Mouse (Mus musculus) limb, embryonic 10.5 days (tissue): ENCODE measurements around the gene Grap2. TPM values are rescaled to one million over a fixed set of nuclear protein-coding genes. Genes with fewer than 3 reads are reported as not detected.

Source experiments
- DNase-seq: peaks from one replicate; pipeline ENCODE4 v3.0.0-alpha.2; 2017; ENCODE audit warnings: low spot score
- H3K27ac ChIP-seq: fragments of 300-500 bp; sonication (generic); 2 replicates; pipeline ENCODE4 v1.5.1; 2016; ENCODE audit warnings: mild to moderate bottlenecking
- H3K27me3 ChIP-seq: fragments of 300-500 bp; sonication (generic); 2 replicates; pipeline ENCODE4 v1.6.1; 2016; ENCODE audit warnings: low read depth, mild to moderate bottlenecking; ENCODE audit not compliant: poor library complexity, severe bottlenecking
- H3K36me3 ChIP-seq: fragments of 300-500 bp; sonication (generic); 2 replicates; pipeline ENCODE4 v1.6.1; 2016; ENCODE audit warnings: mild to moderate bottlenecking, moderate library complexity
- H3K4me1 ChIP-seq: fragments of 300-500 bp; sonication (generic); 2 replicates; pipeline ENCODE4 v1.6.1; 2016
- H3K4me3 ChIP-seq: fragments of 300-500 bp; sonication (generic); 2 replicates; pipeline ENCODE4 v1.5.1; 2016; ENCODE audit warnings: mild to moderate bottlenecking, moderate library complexity
- H3K9me3 ChIP-seq: fragments of 300-500 bp; sonication (generic); replicated peaks from 2 replicates; pipeline ENCODE4 v1.6.1; 2016; ENCODE audit warnings: mild to moderate bottlenecking
- WGBS: fragments of 180-500 bp; shearing (Covaris S2); methylation state at CpG from one replicate; pipeline ENCODE4 v1.1.7; 2016; 5-methylcytosine and 5-hydroxymethylcytosine counted together
- polyA plus RNA-seq: library from polyadenylated mRNA; unstranded; fragments of >200 nt; fragmentation: Nextera tagmentation; extraction: Ambion mirVana; gene quantifications from 2 replicates; pipeline ENCODE4 v1.2.1, GENCODE M21; 2016

Gene Grap2
- 0.45 and 1.3 TPM in 2 replicates for polyA plus RNA-seq

DNA sequence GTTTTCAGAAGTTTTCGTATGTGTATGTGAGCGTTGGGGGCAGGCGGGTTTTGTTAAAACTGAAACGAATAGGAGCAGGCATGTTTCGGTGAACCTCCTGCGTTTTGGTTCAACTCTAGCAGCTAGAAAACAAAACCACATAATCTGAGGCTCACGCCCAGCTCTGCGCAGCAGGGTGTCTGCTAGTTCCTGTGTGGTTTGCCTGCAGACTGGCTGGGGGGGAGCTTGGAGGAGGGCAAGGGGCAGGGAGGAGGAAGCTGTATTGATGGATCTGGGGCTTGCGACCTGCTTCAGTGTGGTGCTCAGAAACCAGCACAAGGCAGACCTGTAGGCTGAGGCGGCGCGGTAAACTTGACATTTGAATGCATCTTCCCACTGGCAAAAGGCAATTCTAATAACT is at the start of gene Grap2:
Gene Grap2, plus strand, starts transcription at position 304 of the 400 bp plus-strand sequence.
- Histone ChIP-seq H3K4me3 (no peak within 1 kb of the TSS), H3K36me3 (no peaks in the 10 kb centered on the region), H3K4me1 (no peaks in the 10 kb centered on the region), H3K27ac (no peak within 1 kb of the TSS), H3K27me3 (peaks cover 61% of the 10 kb centered on the region), H3K9me3 (no peaks in the 10 kb centered on the region)
- DNase-seq: no peak
- 58% methylated on average over 12 of the region's 12 CpGs for WGBS

DNA sequence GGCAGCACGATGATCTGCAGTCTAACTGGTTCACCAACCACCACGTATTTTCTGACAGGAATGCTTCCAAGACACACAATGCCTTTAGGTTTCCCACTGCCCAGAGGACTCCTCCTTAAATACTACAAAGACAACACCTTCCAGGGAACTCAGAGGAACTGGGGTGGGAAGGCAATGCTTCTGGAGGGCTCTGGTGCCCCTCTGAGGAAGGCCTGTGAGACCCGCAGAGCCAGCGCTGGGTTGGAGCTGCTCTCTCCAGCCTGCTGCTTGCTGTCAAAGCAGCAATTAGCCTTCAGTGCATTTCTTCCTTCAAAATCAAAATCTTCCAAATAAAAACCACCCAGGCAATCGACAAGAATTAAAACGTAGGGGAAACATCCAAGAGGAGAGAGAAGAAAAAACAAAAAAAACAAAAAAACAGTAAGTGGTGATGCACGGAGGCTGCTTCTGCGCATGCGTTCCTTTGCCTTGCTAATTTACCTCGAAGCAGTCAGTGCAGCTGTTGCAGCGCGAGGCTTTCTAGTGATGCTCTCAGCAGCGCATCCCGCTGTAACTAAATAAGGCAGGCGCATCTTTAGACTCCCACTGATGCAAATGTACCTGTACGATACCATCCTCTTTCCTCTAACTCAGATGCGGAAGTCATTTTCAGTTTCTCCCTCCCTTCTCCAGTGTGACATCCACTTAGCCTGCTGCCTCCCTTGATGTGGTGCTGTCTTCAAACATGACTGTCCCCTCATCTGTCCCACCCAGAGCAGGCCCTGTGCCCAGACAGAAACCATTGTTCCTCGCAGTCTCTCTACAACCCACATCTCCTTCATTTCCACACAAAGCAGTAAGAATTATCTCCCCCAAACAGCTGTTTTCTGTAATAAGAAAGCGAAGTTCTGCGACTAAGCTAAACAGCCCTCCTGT is 42.2 kb upstream of the Grap2 start:
- H3K9me3 ChIP-seq: no peaks in the 10 kb centered on the region
- H3K36me3 ChIP-seq: no peaks in the 10 kb centered on the region
- peaks cover 9% of the 10 kb centered on the region for H3K4me1 ChIP-seq
- no peak overlapping the region for H3K27ac ChIP-seq
- 0 out of 2 replicates have a peak, but pooled peaks cover 14% of the 10 kb centered on the region for H3K27me3 ChIP-seq
- no peak overlapping the region for H3K4me3 ChIP-seq
- WGBS: 44% methylated on average over 20 of the region's 20 CpGs
- DNase-seq: no peak

DNA sequence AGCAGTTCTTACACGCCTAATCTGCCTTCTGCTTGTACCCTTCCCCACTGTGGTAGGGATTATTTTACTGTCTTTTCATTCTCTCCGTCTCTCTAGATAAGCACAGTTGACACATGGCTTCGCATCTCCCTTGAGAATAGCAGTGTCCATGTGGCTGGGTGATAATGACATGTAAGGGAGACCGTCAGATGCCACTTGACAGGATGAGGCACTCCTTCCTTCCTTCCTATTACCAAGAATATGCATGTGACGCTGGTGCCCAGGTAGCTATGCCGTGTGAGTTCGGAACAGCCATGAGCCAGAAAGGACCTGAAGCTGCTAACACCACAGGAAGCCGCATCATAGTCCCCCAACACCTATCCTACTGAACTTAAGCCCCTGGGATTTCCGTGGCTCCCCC is 41.4 kb upstream of the Grap2 start:
- no peak for DNase-seq
- Histone ChIP-seq H3K27ac (no peak overlapping the region), H3K36me3 (no peaks in the 10 kb centered on the region), H3K27me3 (0 out of 2 replicates have a peak, but pooled peaks cover 14% of the 10 kb centered on the region), H3K9me3 (no peaks in the 10 kb centered on the region), H3K4me1 (peaks cover 9% of the 10 kb centered on the region), H3K4me3 (no peak overlapping the region)
- WGBS: 86% methylated on average over 9 of the region's 9 CpGs

DNA sequence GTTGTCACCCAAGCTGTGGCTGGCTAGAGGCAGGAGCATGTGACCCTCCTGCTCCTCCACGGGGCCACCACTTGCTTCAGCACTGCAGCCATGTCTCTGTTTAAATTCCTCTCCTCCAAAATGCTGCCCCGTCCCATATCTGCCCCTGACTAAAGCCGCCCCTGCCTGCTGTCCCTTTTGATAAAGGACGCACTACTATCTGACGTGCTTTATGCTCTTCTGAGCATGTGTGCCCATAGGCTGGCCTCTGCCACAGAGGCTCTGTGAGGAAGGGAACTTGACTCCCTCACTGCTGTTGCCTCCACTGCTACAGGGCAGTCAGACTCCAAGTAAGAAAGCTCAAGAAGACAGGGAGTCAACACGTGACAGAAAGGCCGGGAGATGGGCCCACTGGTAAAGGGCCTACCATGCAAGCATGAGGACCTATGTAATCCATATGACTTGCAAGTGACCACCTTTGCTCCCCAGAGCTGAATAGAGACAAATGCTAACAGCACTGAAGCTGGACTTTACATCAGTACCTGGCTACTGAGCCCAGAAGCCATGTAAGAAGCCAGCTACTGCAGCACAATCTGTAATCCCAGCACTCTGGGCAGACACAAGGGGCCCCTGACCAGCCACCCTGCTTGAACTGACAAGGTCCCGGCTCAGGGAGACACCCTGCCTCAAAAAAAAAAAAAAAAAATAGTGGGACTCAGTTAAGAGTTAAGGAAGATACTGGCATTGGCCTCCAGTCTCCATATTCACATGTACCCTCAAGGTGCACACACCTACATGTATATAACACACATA is 39.9 kb upstream of the Grap2 start:
- H3K4me1 ChIP-seq: peaks cover 9% of the 10 kb centered on the region
- H3K27me3 ChIP-seq: 0 out of 2 replicates have a peak, but pooled peaks cover 14% of the 10 kb centered on the region
- H3K9me3 ChIP-seq: no peaks in the 10 kb centered on the region
- no peak overlapping the region for H3K4me3 ChIP-seq
- 86% methylated on average over 8 of the region's 8 CpGs for WGBS
- no peak for DNase-seq
- no peak overlapping the region for H3K27ac ChIP-seq
- H3K36me3 ChIP-seq: no peaks in the 10 kb centered on the region

DNA sequence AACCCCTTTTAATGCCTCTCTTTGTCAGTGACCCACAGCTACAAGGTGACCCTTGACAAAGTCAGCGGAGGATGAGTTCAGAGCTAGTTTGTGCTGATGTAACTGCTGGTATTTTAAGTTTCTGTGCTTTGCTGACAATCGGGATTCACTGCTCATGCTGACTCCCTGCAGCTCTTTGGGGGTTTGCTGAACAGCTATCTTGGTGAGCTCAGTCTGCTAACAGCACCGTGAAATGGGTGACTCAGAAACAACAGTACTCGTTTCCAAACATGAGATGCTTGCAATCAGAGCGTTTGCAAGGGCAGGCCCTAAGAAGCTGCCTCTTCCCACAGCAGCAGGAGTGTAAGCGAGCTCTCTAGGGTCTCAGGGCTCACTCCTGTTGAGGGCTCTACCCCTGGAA is 39.1 kb upstream of the Grap2 start:
- no peak for DNase-seq
- Histone ChIP-seq H3K36me3 (no peaks in the 10 kb centered on the region), H3K27ac (no peak overlapping the region), H3K4me1 (peaks cover 9% of the 10 kb centered on the region), H3K9me3 (no peaks in the 10 kb centered on the region), H3K4me3 (no peak overlapping the region), H3K27me3 (0 out of 2 replicates have a peak, but pooled peaks cover 14% of the 10 kb centered on the region)
- WGBS: 65% methylated on average over 6 of the region's 6 CpGs

DNA sequence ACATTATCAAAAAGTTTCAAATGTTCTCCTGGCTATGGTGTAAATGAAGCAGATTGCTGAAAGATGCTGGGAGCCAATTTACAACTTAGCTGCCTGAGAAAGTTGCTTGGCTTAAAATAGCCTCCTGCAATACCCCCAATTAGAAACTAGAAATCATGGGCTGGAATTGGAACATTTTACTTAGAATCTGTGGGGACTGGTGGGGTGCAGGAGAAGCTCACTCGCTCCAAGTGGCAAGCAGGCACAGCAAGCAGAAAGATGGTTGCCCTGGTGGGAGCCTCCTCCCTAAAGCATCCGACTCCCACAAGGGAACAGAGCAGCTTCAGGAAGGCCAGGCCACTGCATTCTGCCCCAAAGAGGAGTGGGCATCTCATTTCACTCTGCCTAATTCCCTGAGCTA is 36.3 kb upstream of the Grap2 start:
- DNase-seq: no peak

DNA sequence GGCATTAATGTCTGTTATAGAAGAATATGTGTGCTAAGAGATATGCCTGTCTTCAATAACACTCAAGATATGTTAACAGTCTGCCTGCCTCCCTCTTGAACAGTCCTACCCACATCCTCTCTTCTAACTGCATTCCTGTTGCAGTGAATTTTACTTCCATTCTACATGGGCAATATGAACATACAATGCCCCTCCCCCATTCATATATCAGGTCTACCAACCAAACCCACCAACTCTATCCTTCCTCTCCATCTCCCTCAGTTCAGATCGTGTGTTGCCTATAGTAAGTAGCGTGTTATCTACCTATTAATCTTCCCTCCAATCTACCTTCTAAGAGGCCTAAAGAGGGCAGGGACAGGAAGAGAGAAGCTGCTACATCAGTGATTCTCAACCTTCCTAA is 34.3 kb upstream of the Grap2 start:
- 82% methylated on average over 2 of the region's 2 CpGs for WGBS
- no peak for DNase-seq
- Histone ChIP-seq H3K9me3 (no peaks in the 10 kb centered on the region), H3K4me3 (no peak overlapping the region), H3K27ac (no peak overlapping the region), H3K36me3 (no peaks in the 10 kb centered on the region), H3K4me1 (peaks cover 9% of the 10 kb centered on the region), H3K27me3 (0 out of 2 replicates have a peak, but pooled peaks cover 5% of the 10 kb centered on the region)

More for the DNA sequence above, 36.3 kb upstream of the Grap2 start:
- Histone ChIP-seq H3K9me3 (no peaks in the 10 kb centered on the region), H3K36me3 (no peaks in the 10 kb centered on the region), H3K4me3 (no peak overlapping the region), H3K4me1 (peaks cover 9% of the 10 kb centered on the region), H3K27me3 (0 out of 2 replicates have a peak, but pooled peaks cover 12% of the 10 kb centered on the region), H3K27ac (no peak overlapping the region)
- WGBS: 80% methylated on average over 2 of the region's 2 CpGs

DNA sequence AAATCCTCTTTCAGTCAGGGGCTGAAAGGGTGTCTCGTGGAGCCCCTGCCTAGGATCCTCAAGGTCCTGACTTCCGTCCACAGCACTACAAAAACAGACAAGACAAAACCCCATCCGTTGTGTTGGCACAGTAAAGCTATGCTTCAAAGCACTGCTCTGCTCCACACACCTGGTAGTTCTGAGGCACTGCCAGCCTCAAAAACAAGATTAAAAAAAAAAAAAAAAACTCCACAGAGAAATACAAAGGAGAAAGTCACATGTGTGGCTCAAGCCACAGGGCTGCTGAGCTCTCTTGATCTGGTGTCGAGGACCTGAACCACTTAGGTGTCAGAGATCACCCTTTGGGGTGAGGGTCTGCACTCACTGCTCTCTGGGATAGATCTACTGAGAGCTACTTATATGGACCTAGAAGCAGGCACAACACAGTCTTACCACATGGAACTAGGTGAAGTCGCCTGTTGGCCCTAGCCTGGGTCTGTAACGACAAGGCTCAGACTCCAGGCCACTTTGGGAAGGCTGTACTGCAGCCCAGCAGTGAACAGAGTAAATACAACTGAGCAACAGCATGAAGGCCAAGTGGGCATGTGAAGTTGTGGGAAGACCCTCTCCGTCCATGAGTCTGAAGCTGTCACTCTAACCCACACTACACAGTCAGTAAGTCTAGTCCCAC is 33.6 kb upstream of the Grap2 start:
- peaks cover 9% of the 10 kb centered on the region for H3K4me1 ChIP-seq
- no peak overlapping the region for H3K4me3 ChIP-seq
- no peaks in the 10 kb centered on the region for H3K36me3 ChIP-seq
- no peak for DNase-seq
- WGBS: 87% methylated on average over 7 of the region's 7 CpGs
- H3K27ac ChIP-seq: no peak overlapping the region
- H3K9me3 ChIP-seq: no peaks in the 10 kb centered on the region
- no peaks in the 10 kb centered on the region for H3K27me3 ChIP-seq

DNA sequence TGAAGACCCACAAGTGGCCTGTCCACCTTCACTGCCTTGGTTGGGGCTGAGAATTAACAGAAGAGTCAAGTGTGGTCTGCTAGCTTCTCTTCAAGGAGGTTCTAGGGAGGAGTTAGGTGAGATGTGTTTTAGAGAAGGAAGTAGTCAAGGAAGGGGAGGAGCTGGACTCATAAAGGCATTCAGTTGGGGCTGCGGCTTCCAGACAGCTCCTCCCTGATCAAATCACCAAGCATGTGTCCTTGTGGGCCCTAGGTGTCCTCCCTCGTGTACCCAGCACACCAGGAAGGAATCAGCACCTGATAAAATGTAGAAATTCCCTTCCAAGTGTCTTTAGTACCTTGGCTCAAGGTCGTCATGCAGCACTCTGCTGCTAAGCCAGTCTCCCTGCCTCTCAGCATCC is 28.3 kb upstream of the Grap2 start:
- no peak for DNase-seq
- Histone ChIP-seq H3K4me3 (no peak overlapping the region), H3K27me3 (no peaks in the 10 kb centered on the region), H3K36me3 (no peaks in the 10 kb centered on the region), H3K9me3 (no peaks in the 10 kb centered on the region), H3K4me1 (peaks cover 4% of the 10 kb centered on the region), H3K27ac (no peak overlapping the region)
- WGBS: 70% methylated on average over 3 of the region's 3 CpGs

DNA sequence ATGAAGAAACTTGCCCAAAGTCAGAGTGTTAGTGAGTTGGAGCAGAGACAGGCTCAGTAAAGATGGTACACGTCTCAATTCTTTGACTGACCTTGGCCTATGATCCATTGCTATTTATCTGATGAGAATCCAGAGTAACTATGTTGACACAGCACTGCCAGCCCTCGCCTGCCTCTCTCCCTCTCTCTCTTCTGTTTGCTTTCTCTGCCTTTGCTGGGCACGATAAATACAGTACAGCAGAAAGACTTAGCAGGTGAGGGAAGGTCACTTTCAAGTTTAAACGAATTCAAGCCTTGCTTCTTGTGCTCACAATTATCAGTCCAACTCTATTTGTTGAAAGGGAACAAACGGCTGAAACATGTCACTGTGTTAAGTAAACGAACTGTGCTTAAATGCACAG is 27.0 kb upstream of the Grap2 start:
- DNase-seq: no peak
- H3K27me3 ChIP-seq: no peaks in the 10 kb centered on the region
- no peaks in the 10 kb centered on the region for H3K9me3 ChIP-seq
- no peaks in the 10 kb centered on the region for H3K36me3 ChIP-seq
- 74% methylated on average over 6 of the region's 6 CpGs for whole genome bisulfite sequencing
- no peak overlapping the region for H3K4me3 ChIP-seq
- H3K4me1 ChIP-seq: no peaks in the 10 kb centered on the region
- no peak overlapping the region for H3K27ac ChIP-seq

DNA sequence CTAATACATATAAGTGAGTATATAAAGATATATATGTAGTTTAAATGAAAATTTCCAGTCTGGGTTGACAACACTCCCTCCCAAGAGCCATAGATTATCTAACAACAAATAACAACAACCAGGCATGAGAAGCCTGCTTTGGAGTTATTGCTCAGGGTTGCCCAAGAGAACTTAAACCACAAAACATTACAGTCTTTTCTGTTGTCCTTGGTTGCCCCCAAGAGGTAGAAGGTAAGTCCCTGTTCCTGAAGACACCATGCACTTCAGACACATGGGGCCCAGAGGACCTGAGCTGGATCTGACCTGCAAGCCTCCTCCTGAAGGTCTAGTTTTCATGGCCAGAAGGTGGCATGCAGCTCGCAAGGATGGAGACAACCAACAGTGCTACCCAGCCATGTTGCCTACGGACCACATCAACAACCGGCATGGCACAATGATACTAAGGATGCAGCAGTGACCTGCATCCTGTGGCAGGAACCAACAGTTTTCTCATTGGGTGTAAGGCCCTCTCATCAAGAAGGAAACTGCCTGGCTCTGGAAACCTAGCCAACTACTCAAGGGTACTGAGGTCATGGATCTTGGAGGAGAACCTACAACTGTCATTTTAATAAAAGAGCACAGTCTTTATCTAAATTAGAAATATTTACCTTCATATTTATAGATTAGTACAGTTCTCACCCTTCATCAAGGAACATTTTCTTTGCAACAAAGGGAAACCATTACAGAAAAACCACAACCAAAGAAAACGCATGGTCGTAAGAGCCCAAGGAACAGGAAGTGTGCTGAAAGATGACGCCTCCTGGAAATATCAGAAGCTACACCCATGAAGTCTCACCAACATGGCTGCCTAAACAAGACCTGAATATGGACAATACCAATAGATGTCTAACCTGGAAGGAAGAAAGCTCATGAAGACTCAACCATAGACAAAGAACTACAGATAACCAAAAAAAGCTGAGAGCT is 17.3 kb upstream of the Grap2 start:
- Histone ChIP-seq H3K27ac (no peak overlapping the region), H3K4me3 (no peak overlapping the region), H3K27me3 (no peaks in the 10 kb centered on the region), H3K36me3 (no peaks in the 10 kb centered on the region), H3K9me3 (no peaks in the 10 kb centered on the region), H3K4me1 (0 out of 2 replicates have a peak, but pooled peaks cover 7% of the 10 kb centered on the region)
- no peak for DNase-seq
- 97% methylated on average over 6 of the region's 6 CpGs for whole genome bisulfite sequencing

DNA sequence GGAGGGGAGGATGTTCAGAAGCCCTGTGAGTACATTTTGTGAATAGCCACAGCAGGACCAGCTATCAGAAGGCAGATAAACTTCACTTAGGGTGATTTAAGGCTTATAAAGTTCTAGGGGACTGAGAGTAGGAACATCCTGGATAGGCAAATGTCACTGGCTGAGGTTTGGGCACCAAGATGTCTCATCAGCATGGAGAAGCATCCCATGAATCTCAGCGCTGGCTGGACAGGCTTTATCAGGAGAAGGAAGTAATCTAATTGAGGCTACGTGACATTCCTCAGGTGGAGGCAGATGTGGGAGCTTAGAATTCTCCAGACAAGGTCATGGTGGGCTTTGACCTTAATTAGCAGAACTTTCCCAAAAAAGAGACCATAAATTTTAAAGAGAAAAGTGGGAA is 16.4 kb upstream of the Grap2 start:
- no peak for DNase-seq
- 64% methylated on average over 2 of the region's 2 CpGs for WGBS
- Histone ChIP-seq H3K4me3 (no peak overlapping the region), H3K9me3 (no peaks in the 10 kb centered on the region), H3K27me3 (no peaks in the 10 kb centered on the region), H3K27ac (no peak overlapping the region), H3K36me3 (no peaks in the 10 kb centered on the region), H3K4me1 (0 out of 2 replicates have a peak, but pooled peaks cover 7% of the 10 kb centered on the region)
